Mouse (Mus musculus) yolk sac, embryonic 10.5 days (tissue): ENCODE results near the gene Dyrk1b.
A peak's percentile ranks its signal among the peaks of the same experiment; 100 is the strongest.
"Not testable (repeated sequence)": the region's sequence is repeated elsewhere in the genome, so short reads cannot be mapped to it uniquely, and the experiment has no call there.

Experiments used
- DNase-seq: peaks from one replicate; pipeline ENCODE4 v3.0.0-alpha.2; 2017; ENCODE audit warnings: low spot score

Gene Dyrk1b

DNA sequence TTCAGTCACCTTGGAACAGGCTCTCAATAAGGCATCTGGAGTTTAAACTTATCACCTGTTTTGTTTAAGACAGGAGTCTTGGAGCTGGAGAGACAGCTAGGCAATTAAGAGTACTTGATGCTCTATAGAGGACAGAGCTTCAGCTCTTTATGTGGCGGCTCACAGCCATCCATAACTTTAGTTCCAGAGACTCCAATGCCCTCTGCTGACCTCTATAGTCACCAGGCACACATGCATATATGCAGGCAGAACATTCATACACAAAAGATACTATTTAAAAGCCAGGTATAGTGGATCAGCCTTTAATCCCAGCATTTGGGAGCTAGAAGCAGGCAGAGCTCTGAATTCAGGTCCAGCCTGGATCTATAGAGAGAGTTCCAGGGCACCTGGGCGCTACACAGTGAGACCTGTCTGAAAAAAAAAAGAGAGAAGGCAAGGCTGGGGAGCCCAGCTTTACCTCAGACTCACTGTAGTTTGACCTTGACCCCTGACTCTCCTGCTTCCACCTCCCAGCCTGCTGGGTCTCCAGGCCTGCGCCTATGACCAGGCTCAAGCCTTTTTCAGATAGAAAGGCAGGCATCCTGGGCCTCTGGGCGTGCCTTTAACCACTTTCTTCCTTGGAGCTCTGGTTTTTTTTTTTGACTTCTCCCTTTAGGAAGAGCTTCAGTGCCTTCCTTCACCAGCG is 16.3 kb downstream of the Dyrk1b start:
- no peak for DNase-seq

DNA sequence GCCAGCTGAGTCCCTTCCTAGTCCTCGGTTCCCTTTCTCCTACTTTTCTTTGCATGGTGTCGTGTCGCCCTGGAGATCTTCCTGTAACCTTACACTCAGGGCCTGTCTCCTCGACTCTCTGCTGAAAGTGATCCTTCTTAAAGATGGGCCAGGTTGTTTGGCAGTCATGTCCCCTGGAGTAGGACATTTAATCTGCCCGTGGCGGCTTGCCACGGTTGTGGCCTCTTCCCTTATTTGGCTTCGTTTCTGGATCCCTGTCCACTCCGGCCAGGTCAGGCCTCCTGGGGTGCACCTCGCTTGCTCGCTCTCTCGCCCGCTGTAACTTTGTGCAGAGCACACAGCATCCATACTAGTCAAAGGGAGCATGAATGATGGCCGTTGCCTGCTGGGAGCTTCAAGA is 17.3 kb downstream of the Dyrk1b start:
- DNase-seq: no peak

- DNase-seq: no peak
These were observed 19.8 kb downstream of the Dyrk1b start for GRCm38 (mm10) chr7:28199054-28199453.

GRCm38 (mm10) chr7:28203207-28204108 is 24.2 kb downstream of the Dyrk1b start:
- DNase-seq: peak; percentile 64

GRCm38 (mm10) chr7:28206044-28206600 is 26.9 kb downstream of the Dyrk1b start:
- no peak for DNase-seq

DNA sequence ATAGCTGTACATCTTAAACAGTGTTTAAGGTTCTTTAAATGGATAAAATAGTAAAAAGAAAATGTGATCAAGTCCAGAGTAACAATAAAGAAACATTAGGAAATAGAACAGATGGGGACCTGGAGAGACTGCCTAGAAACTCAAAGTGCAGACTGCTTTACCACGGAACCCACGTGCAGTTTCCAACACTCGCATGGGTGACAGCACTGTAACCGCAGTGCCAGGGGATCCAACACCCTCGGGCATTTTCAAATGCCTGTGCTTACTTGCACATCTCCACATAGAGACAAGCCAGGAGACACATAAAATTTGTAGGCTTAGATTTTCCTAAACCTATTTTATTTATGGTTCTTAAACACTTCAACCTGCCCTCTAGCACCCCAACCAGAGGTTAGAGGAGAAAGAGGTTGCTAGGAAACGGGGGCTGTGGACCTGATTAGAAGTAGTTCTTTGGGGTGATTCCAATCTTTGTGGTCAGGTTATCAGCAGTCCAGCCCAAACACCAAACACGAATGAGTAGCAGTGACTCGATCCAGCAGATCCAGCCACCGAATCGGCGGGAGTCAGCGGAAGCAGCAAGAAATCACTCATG is 29.2 kb downstream of the Dyrk1b start:
- no peak for DNase-seq

- peak; percentile 73 for DNase-seq
These were observed 29.8 kb downstream of the Dyrk1b start for GRCm38 (mm10) chr7:28208988-28209508.

DNA sequence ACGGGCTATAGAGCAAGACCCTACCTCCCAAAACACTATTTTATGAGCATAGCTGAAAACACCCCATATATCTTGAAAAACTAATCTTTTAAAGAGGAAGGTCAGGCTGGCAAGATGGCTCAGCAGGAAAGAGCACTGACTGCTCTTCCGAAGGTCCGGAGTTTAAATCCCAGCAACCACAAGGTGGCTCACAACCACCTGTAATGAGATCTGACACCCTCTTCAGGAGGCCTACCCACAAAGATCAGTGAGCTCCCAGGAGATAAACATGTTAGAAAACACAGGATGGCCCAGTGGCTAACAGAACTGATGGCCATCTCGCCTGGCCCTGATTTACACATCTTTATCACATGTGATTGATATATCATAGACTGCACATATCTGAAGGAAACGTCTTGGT is 31.5 kb downstream of the Dyrk1b start:
- DNase-seq: no peak

DNA sequence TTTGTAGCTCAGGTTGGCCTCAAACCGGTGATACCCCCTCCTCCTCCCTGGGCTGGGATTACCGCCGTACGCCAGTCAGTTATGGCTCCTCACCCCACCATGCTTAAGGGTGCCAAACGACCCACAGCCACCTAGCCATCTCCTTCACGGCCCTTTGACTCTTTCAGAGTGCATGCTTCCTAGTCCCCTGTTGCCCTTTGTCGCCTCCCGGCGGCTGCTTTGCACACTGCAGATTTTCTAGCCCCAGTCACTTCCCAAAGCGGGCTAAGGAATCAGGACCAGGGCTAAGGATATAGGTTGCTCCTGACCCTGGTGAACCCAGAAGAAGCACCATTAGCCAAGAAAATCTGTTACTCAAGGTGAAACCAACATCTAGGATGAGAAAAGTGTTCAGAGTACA is 34.9 kb downstream of the Dyrk1b start:
- peak; percentile 16 for DNase-seq

- DNase-seq: not testable (repeated sequence)
These were observed 36.7 kb downstream of the Dyrk1b start for GRCm38 (mm10) chr7:28215950-28216349.

- not testable (repeated sequence) for DNase-seq
These were observed 38.5 kb downstream of the Dyrk1b start for GRCm38 (mm10) chr7:28217811-28218210.

GRCm38 (mm10) chr7:28218951-28219740 is 39.9 kb downstream of the Dyrk1b start:
- DNase-seq: not testable (repeated sequence)

DNA sequence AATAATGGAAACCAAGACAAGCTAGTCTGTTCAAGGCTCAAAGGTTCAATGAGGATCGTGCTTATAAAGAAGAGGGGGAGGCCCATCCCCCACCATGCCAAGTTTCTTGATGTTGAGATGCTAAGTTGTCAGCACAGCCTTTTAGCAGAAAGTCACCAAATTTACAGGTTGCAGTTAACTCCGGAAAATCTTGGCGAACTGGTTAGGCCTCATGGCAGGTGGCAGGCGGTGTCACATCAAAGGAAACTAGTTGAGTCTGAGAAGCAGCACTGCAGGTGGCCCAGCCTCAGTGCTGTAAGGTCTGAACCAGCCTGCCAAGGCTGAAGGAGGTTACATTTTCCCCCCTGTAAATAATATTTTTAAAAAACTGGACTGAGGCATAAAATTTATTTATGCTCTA is 47.6 kb downstream of the Dyrk1b start:
- not testable (repeated sequence) for DNase-seq

DNA sequence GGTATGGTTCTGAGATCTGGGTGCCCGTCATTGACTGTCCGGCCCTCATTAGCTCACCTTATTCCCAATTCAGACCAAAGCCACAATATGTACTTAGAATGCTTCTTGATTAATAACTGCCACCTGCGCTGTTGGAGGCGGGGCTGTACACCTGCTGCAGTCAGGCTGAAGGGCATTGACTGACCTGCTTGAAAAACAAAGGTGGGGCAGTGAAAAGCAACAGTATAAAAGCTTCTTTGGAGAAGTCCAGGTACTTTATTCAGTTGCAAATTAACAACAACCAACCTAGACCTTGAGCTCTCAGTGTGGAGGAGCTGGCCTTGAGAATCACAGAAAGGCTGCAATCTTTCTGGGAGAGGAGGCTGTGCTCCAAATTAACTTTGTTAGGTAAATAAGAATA is 48.2 kb downstream of the Dyrk1b start:
- DNase-seq: not testable (repeated sequence)
